Mouse (Mus musculus): ENCODE results near the gene 1700030J22Rik.

Gene 1700030J22Rik

DNA sequence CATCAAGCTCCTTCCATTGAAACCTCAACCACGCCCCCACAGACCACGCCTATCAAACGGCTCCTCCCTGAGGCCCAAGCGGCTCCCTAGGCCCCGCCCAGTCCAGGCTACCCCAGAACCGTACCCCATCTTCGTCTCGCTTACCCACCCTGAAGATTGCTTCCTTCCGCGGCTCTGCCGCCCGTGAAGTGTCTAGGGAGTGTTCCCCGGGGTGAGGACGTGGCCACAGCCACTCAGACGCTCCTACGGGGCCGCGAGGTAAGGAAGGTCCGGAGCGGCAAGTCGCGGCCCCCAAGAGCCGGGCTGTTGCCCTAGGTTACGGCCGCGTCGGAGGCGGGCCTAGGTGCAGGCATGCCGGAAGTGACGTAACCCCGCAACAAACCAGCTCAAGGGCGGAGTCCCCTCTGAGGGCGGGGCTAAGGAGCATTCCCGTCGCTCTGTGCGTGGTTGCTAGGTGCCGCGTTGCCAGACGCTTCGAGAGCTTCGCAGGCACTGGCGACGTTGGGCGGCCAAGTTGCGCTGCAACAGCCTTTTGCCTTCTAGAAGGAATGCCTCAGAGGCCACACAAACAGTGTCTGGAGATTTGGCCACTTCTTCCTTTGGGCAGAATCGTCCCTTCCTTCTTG, at the start of gene 1700030J22Rik:
Gene 1700030J22Rik (minus strand): TSS at position 329 of the 626 bp plus-strand sequence.
- peak; percentile 94 for DNase-seq (ENCODE audit: low read depth)

DNA sequence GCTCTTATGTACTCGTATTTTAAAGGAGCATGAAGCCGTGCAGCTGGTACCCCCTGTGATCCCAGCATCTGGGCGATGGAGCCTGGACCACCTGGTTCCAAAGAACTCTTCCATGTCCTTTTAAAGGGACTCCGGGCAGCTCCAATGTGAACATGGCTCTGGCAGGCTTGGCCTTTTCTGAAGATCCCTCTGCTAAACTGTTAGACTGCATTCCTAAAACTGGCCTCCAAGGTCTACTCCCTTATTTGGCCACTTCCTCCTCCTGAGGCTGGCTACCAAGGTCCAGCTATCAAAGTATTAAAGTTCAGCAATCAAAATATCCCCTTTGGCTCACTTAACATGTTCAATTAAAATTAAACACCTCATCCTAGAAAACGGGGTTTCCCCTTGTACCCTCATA, 48.8 kb upstream of the 1700030J22Rik start:
- no peak for DNase-seq (ENCODE audit: low read depth)

DNA sequence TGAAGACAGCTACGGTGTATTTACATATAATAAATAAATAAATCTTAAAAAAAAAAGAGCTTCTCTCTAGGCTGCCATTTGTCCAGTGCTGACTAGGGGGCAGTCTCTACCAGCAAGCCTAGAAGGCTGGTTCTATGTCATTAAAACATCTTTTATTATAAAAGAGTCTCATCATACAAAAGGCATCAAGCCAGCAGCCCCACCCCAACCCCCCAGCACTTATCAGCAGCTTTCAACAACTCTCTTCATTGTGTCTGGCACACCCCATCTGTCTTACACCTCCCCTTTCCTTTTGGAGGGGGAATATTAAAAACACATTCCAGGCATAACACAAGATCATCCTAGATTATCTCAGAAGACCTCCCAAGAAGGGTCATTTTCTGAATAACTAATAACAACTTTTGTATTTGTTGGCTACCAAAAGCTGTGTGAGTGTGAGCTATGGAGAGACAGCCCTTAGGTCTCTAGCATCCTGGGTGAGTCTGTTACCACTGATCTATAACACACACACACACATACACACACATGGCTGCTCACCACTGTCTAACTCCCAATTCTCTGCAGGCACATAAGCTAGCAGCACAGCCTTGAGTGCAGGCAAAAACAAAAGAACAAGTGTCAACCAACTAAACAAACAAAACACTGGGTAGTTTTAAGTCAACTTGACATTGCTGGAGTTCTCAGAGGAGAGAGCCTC, 43.7 kb upstream of the 1700030J22Rik start:
- no peak for DNase-seq (ENCODE audit: low read depth)

DNA sequence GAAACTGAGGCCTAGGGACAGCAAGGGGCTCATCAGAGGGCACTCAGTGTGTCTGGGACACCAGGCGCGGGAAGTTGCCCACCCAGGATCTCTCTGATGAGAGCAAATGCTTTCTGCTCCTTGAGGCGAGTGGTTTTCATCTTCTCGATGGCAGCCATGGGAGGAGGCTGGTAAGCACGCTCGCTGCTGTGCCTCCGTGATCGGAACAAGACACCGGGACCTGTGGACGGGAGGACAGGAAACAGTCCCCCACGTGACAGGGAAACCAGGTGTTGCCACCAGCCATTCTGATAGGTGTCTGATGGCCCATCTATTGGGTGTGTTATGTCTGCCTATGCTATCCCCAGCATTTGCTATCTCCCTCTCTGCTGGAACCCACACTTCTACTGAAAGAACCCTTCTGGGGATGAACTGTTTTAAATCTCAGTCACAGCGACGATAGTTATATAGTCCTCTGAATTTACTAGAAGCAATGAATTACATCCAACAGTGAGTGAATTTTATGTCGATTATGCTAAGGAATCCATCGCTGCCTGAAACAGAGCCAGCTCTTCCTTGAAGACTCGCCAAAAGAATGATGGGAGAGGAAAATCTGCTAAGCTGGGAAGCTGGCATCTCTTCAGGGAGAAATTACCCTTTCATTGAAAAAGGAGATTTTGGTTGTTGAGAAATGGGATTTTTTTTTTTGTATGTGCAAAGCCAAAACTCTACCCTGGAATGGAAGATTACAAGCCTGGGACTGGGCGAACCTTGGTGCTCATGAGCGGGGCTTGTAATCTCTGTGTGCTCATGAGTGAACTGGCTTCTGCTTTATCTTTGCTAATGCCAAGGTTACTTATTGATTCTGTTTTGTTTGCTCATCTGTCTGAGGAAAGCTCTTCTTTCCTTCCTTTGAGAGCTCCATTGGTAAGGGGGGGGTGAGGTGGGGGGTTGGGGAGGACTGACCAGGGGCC, 40.8 kb upstream of the 1700030J22Rik start:
- DNase-seq (ENCODE audit: low read depth): no peak

DNA sequence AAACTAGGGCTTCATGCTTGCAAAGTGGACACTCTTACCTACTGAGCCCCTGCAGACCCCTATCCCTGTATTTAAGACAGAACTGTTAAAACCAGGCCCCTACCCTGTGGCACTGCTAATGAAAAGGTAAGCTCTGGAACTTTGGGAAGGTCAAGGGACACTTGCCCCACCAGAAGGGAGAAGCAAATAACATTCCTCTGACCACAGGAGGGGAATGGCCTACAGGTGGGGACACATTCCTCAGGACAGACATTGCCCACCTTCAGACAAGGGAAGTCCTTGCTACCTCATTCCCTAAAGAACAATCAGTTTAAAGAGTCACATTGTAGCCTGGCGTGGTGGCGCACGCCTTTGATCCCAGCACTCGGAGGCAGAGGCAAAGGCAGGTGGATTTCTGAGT, 39.1 kb upstream of the 1700030J22Rik start:
- DNase-seq (ENCODE audit: low read depth): no peak

DNA sequence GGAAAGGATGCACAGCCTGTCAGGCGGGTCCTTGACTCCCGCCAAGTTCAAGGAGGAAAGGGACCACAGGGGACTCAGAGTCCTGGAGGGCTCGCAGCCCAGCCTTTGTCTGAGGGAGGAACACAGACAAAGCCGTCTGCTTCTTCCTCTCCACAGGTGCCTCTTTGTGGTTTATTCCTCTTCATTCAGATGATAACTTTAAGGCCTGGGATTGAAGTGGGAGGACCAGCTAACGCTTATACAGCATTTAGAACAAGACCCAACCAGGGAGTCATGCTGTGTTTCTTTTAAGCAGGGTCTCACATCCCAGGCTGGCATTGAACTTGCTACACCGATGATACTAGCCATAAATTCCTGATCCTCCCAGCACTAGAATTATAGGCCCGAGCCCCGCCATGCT, 38.2 kb upstream of the 1700030J22Rik start:
- no peak for DNase-seq (ENCODE audit: low read depth)

DNA sequence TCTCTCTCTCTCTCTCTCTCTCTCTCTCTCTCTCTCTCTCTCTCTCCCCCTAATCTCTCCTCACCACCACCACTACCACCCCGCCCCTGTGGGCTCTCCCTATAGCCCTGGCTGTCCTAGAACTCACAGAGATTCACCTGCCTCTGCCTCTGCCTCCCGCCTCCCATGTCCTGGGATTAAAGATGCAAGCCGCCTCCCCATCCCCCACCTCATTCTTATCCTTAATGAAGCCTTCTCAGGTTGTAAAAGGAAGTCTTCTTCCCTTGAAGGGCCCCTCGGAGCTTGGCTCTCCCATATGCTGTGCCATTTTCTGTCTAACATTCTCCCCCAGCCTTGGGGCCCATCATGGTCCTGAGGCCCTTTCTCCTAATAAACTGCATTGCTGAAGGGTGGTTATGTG, 36.9 kb upstream of the 1700030J22Rik start:
- no peak for DNase-seq (ENCODE audit: low read depth)

DNA sequence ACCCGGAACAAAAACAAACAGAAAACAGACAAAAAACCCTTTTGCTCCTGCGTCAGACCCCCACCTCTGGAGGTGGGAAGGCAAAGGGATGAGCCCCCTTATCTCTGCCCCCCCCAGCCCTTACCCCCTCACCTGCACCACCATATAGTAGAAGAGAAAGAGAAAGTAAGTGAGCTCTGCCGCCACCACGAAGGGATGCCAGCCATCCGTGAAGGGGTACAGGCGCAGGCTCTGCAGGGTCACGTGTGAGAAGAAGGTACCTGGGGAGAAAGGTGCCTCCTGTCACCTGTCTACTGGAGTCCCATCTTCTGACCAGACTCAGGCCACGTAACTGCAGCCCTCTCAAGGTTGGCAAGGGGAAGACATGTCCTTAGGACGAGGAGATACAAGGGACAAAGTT, 32.6 kb upstream of the 1700030J22Rik start:
- DNase-seq (ENCODE audit: low read depth): no peak

DNA sequence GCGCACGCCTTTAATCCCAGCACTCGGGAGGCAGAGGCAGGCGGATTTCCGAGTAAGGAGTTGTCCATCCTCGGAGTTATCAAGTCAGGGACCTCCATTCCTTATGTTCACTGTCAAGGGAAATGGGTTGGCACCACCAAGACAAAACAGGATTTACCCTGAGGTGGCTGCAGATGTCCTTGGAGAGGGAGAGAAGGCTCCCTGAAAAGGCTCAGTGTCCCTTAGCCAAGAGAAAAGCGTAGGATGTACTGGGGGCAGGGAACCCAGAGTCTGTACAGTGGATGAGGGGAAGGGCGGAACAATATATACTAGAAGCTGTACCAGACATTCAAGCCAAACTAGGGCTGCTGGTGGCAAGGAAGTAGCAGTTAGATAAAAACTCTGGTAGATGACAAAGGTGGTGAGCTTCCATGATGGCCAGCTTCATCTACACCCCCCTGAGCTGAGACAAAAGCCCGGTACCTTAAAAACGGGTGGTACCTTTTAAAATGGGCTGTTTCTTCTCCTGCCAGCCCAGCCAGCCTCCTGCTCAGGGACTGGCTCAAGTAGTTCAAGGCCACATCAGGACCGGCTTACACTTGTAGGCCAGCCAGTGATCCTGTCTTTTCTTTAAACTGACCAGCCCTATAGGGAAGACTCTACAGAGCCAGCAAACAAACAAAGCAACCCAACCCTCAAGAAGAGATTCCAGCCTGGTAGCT, 15.4 kb upstream of the 1700030J22Rik start:
- DNase-seq (ENCODE audit: low read depth): no peak

DNA sequence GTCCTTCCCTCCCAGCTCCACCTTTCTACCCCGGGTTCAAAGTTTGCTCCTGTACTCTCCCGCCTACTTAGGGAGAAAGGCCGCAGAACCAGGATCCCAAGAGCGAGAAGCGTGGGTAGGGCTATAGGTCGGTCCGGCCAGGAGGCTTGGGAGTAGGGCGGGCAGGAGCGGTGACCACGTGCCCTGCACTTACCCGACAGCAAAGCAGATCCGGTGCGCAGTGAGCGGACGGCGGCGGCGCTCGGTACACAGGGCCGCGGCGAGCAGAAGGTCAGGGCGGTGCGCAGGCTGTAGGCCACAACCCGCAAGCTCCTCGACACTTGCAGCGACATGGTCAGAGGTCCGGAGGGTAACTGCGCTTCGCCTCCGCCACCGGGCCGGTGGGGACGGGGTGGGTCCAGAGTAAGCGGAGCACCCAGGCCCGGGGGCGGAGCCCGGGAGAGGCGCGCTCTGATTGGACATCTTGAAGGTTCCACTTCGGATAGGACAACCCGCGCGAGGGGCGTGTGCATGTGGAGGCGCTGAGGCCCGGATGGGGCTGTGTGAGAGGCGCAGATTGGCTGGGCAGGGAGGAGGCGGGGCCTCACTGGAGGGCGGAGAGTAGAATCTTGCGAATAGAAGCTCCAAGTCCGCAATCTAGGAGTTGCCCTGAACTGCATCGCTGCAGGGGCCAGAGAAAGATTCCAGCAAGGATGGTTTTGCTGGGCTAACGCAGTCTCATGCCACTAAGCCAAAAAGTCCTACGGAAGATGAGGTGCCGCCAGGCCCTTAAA, 14.5 kb upstream of the 1700030J22Rik start, which contains the start of gene Gcsh:
Gene Gcsh (minus strand): TSS at position 443 of the 773 bp plus-strand sequence.
- peak; percentile 96 for DNase-seq (ENCODE audit: low read depth)

DNA sequence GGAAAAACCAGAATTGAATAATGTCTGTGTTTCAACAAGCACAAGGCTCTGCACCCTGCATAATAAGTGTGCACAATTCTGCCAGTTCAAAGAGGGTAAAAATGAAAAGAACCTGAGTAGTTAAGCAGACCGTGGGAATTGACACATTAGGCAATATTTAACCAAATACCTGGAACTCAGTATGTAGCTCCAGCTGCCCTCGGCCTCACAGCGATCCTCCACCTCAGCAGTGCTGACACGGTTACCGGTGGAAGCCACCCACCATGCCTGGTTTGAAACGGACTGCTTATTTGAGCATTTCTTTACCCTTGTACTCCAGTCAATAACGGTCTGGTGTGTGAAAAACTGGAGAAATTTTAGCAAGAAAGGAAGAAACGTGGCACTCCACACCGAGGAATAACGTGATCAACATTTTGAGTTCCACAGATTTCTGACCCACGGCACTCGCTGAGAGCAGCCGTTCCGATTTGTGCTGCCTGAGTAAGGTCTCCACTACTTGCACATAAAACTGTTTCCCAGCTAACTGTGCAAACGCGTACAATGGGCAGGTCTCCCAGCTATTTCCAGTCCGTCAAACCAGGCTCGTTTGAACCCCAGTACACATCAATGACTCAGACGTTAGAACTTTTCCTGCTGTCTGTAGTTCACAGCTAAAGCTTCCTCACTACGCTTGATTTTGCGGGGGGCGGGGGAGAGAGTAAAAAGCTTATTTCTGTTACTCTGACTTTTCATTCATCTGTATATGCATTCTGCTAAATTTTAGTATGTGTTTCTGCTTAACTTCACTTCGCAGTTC, 13.6 kb upstream of the 1700030J22Rik start:
- DNase-seq (ENCODE audit: low read depth): peak; percentile 31

DNA sequence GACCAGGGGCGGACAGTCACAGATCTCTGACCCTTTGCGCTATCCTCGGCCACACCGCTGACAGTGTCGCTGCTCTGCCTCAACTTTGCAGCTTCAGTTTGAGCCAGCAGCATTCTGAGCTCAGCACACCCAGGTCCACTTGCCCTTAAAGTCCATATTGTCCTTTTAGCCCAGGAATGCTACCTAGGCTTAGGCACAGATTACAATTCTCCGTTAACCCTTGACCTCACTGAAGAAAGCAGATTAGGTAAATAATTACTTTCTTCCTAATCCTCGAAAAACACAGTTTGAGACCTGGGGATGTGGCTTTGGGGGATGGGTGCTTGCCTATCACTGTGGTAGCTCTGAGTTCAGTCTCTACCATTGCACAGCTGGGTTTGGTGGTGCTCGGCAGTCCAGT, 12.5 kb upstream of the 1700030J22Rik start:
- DNase-seq (ENCODE audit: low read depth): no peak

DNA sequence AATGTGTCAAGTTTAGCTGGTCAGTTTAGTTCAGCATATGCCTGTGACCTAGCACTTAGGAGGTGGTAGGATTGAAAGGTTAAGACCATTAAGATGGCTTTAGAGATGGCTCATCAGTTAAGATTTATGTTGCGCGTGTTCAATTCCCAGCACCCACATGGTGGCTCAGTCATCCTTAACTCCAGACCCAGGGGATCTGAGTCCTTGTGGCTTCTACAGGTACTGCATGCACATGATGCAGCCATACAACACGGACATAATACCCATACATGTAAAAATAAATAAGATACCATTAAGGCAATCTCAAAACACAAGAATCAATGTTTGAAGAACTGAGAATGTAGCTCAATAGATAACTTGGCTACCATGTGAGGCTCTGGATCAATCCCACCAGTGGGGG, 11.1 kb upstream of the 1700030J22Rik start:
- no peak for DNase-seq (ENCODE audit: low read depth)

DNA sequence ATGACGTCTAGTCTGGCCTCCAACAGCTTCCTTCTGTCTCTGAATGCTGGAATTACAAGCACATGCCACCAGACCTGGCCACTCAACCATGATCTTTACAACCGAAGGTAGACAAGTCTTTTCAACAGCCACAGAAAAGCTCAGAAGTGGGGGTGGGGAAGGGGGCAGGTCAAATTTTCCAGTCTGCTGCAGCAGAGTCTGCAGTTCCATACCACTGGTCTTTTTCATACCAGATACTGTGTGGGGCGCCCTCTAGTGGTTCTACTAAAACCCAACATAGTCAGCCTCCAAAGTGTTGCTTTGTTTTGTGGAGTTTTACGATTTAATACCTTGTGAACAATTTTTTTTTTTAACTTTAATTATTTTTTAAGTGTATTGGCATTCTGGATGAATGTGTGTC, 1.4 kb upstream of the 1700030J22Rik start:
- peak; percentile 29 for DNase-seq (ENCODE audit: low read depth)

DNA sequence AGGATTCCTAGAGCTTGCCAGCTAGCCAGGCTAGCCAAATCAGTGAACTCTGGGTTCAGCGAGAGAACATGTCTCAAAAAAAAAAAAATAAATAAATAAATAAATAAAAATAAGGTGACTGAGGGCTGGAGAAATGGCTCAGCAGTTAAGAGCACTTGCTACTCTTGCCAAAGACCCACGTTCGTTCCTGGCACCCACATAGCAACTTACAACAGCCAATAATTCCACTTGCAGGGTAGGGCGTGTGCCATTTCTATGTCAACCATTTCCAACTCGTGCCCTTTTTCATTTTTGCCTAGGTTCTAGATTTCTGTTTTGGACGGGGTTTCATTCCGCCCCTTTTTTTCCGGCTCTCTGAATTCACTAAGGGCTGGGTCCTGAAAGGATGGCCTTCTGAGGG, 707 bp downstream of the 1700030J22Rik start:
- DNase-seq (ENCODE audit: low read depth): no peak

DNA sequence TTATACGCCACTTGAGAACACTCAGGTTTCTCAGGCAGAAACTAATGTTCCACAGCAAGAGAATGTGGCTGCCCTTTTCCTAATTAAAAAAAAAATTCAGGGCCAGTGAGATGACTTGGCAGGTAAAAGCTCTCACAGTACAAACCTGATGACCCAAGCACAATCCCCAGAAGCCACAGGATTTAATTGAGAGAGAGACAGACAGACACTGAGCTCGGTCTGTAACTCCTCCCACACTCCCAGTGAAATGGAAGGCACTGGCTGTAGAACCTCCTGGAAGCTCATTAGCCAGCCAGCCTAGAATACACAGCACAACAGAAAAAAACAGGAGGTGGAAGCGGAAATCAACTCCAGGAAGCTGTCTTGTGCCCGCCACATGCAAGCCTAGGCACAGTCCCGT, 3.2 kb downstream of the 1700030J22Rik start:
- DNase-seq (ENCODE audit: low read depth): no peak

DNA sequence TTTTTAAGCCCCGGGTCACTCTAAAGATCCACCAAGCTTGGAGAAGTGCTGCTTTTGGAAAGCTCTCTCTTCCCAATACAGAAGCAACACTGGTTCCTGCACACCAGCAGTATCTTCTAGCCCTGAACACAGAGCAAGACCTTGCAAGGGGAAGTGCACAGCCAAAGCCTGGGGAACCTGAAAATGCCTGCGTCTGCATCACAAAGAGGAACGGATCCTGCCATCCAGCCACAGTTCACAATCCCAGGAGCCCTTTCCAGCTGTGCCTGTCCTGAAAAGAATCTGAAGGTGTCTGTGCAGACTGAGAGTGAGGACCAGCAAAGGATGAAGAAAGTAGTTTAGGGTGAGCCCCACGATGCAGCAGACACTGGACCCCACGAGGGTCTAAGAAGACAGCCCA, 3.7 kb downstream of the 1700030J22Rik start:
- no peak for DNase-seq (ENCODE audit: low read depth)

DNA sequence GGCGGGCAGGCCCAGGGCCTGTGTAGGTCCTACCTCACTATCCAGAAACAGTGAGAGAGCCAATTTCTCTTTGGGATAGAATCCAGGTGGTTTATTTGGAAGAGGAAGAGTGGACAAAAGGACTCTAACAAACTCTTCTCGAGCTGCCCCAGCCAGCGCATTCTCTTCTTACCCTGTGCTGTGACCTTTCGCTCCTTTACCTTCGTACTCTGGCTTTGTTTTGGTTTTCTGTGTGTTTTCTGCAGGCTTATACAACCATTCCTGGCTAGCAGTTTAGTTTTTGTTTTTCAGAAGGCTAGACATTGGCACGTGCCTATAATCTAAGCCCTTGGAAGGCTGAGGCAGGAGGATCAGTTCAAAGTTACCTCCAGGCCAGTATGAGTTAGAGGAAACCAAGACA, 9.2 kb downstream of the 1700030J22Rik start:
- DNase-seq (ENCODE audit: low read depth): no peak

DNA sequence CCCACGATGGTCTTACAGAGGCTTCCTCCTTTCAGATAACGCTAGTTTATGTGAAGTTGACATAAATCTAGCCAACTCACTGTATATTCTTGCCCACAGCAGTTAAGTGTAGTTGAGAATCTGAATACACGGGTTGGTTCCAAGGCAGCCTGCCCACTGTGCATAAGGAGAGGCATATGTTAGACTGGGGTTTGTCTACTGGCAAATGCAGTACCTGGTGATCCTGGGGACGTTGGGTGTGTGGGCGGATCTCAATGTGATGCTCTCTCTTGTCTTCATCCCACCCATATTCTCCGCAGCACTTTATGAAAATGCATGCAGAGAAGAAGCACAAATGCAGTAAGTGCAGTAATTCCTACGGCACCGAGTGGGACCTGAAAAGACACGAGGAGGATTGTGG, 24.3 kb downstream of the 1700030J22Rik start:
- no peak for DNase-seq (ENCODE audit: low read depth)

DNA sequence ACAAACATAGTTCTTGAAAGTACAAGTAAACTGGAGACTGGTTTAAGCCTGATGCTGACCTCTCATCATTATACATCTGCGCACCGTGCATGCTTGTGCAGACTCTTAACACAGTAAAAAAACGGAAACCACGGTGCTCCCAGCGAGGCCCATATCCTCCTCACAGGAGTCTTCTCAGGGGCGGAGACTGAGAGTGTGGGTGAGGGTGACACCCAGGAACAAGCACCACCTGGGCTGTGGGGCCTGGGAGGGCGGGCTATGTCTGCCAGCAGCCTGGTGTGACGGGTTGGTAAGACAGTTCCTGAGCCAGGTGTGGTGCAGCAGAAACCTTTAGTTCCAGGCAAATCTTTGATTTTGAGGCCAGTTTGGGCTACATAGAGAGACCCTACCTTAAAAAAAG, 26.3 kb downstream of the 1700030J22Rik start:
- no peak for DNase-seq (ENCODE audit: low read depth)

Data from fibroblast of lung, adult 2 months (primary cell).